Mouse (Mus musculus) C2C12 (cell line): ENCODE measurements around the gene Maml1. TPM values are rescaled to one million over a fixed set of nuclear protein-coding genes. Genes with fewer than 3 reads are reported as not detected.
"Not testable (repeated sequence)": the region's sequence is repeated elsewhere in the genome, so short reads cannot be mapped to it uniquely, and the experiment has no call there.

Experiments used
- H3K27me3 ChIP-seq: one replicate; pipeline ENCODE4 v1.6.1; 2011; ENCODE audit not compliant: control insufficient read depth, insufficient read depth, insufficient read length
- H3K36me3 ChIP-seq: one replicate; pipeline ENCODE4 v1.6.1; 2011; ENCODE audit not compliant: control insufficient read depth, insufficient read depth
- H3K4me3 ChIP-seq: one replicate; pipeline ENCODE4 v1.5.1; 2011; ENCODE audit warnings: mild to moderate bottlenecking, control low read depth; ENCODE audit not compliant: poor library complexity, insufficient read depth, severe bottlenecking
- H3K79me2 ChIP-seq: one replicate; pipeline ENCODE4 v1.6.1; 2011; ENCODE audit not compliant: control insufficient read depth, insufficient read depth
- H3K79me3 ChIP-seq: one replicate; pipeline ENCODE4 v1.6.1; 2011; ENCODE audit warnings: low read depth, control low read depth
- H3ac ChIP-seq: one replicate; pipeline ENCODE3; 2011; ENCODE audit warnings: low read depth; ENCODE audit not compliant: control insufficient read depth, insufficient read length
- CEBPB ChIP-seq: IDR thresholded peaks from one replicate; pipeline ENCODE4 v1.6.1; 2011; ENCODE audit warnings: low read depth, mild to moderate bottlenecking, control low read depth, moderate library complexity
- CTCF ChIP-seq: IDR thresholded peaks from one replicate; pipeline ENCODE4 v1.5.1; 2011; ENCODE audit not compliant: control insufficient read depth, insufficient read depth, insufficient read length
- FOSL1 ChIP-seq: IDR thresholded peaks from one replicate; pipeline ENCODE4 v1.8.0; 2011; ENCODE audit warnings: mild to moderate bottlenecking, low read length; ENCODE audit not compliant: poor library complexity, insufficient read depth, severe bottlenecking
- MAX ChIP-seq: IDR thresholded peaks from one replicate; pipeline ENCODE4 v1.6.1; 2011; ENCODE audit warnings: mild to moderate bottlenecking, control low read depth
- MYOD1 ChIP-seq: IDR thresholded peaks from one replicate; pipeline ENCODE4 v1.6.1; 2011; ENCODE audit warnings: low read depth; ENCODE audit not compliant: control insufficient read depth, insufficient read length
- MYOG ChIP-seq: IDR thresholded peaks from one replicate; pipeline ENCODE4 v1.6.1; 2011; ENCODE audit not compliant: control insufficient read depth, insufficient read length; ENCODE audit errors: extremely low read depth
- USF1 ChIP-seq: IDR thresholded peaks from one replicate; pipeline ENCODE4 v1.6.1; 2011; ENCODE audit warnings: low read depth, mild to moderate bottlenecking, control low read depth, moderate library complexity
- polyA plus RNA-seq: library from polyadenylated mRNA; unstranded; fragments of >200 nt; fragmentation: generic; extraction: Trizol; gene quantifications from one replicate; pipeline ENCODE4 v1.2.1, GENCODE M21; 2012; ENCODE audit warnings: missing spikeins

The Maml1 gene
- polyA plus RNA-seq, 1 experiment: 14.8 TPM

DNA sequence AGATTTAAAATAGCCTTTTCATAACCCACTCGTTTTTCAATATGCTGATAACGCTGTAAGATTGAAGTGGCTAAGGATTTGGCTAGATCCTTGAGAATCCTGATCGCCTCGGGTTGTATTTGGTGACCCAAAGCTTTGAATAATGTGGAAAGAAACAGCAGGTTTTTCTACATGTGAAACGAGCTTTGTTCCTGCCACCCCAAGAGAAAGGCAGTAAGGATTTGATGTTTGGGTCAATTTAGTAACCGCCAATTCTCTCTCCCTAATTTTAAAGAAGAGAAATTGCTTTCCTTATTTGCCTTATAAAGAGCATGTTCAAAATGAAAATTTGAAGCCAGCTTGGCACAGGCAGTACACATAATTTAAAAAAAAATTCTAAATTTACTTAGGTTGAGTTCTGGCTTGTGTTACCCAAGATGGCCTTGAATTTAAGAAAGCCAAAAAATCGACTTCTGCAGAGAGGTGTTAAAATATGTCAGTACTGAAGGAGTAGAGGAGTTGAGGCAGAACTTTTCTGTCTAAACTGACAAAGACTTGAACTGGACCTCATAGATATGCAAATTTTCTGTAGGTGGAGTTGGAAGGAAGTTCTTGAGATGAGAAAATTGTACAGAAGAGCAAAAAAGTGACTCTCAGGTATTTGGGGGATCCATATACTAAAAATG is 34.3 kb upstream of the Maml1 start:
- H3K79me2 ChIP-seq: peaks cover 40% of the 10 kb centered on the region
- TF ChIP-seq CTCF (no peak), USF1 (no peak), MYOG (no peak)
- H3ac ChIP-seq: peak overlapping the region; percentile 89
- H3K79me3 ChIP-seq: peaks cover 38% of the 10 kb centered on the region
- H3K36me3 ChIP-seq: peaks cover 5% of the 10 kb centered on the region
- peak overlapping the region; percentile 45 for H3K4me3 ChIP-seq
- no peaks in the 10 kb centered on the region for H3K27me3 ChIP-seq

DNA sequence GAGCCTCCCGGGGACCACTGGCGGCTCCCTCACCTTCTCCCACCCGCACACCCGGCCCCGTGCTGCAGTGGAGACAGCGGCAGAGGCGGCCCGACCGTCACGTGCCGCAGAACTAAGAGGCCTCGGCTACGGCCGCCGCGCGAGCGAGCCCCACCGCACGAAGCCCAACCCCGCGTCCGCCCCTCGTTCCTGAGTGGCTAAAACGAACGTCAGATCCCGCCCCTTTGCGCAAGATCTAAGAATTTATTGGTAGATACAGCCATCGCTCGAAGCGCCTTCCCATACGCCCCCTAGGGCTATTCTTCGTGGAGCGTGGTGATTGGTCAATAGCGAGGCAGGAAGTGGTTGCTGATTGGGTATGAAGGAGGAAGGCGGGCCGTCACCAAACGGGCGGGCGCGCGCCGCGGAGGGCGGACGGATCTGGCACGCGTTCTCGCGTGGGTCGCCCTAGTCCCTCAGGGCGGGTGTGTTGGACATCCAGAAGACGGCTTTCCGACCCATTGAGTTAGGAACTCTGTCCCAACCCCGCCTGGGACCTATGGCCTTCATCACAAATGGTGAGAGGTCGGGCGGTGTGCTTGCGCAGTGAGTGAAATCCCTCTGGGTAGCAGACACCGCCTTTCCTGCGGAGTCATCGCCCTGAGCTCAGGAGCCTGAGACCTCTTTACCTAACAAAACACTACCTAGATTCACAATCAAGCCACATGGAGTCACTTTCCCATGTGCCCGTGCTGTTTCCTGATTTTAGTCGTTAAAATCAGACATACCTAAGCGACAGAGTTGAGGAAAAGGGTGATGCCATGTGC is 33.6 kb upstream of the Maml1 start, which contains the start of gene Canx:
TSS of gene Canx (minus strand) at position 178 of the 806 bp plus-strand sequence.
- H3K4me3 ChIP-seq: peak within 1 kb of the TSS; percentile 95
- TF ChIP-seq CEBPB (peak; percentile 40), USF1 (peak; percentile 73), MYOD1 (no peak), MYOG (no peak), MAX (peak; percentile 82), CTCF (no peak), FOSL1 (no peak)

DNA sequence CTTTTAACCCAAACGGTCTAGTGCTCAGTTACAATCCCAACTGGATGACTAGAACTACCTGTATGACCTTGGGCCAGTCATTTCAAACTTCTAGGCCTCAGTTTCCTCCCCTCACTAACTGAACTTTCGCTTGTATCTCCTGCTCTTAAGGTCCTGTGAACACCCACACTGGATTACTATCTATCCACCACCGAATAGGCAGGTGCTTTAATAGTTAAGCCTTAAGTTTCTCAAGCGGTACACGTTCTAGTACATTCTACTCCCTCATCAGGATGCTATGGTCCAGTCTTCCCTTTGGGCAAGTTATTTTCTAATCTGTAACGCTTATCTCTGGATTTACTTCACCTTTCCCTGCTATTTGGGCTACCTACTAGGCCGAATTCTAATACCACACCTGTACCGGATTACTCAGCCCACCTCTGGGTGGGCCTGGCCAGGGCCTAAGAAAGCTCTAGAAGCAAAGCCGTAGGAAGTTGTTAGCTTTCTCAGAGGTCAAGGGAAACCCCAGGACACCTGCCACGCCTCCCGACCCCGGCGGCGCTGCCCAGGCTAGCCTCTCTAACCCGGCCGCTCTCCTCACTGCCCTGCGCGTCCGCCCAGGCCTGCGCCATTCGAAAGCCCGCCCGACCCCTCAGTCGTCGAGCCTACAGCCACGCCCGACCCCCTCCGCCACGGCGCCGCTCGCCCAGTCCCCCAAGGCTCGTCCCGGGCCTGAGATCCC is 32.8 kb upstream of the Maml1 start:
- H3K79me3 ChIP-seq: peaks cover 53% of the 10 kb centered on the region
- peaks cover 56% of the 10 kb centered on the region for H3K79me2 ChIP-seq
- TF ChIP-seq MAX (no peak), MYOD1 (no peak), MYOG (no peak), USF1 (no peak), FOSL1 (no peak), CEBPB (no peak), CTCF (no peak)
- peak overlapping the region; percentile 98 for H3ac ChIP-seq
- H3K27me3 ChIP-seq: no peaks in the 10 kb centered on the region
- peak overlapping the region; percentile 95 for H3K4me3 ChIP-seq
- peaks cover 17% of the 10 kb centered on the region for H3K36me3 ChIP-seq

More for the DNA sequence above, 33.6 kb upstream of the Maml1 start, which contains the start of gene Canx:
- Histone ChIP-seq H3K27me3 (no peaks in the 10 kb centered on the region), H3K79me3 (peaks cover 45% of the 10 kb centered on the region), H3K79me2 (peaks cover 48% of the 10 kb centered on the region), H3K36me3 (peaks cover 9% of the 10 kb centered on the region), H3ac (peak within 1 kb of the TSS; percentile 98)

DNA sequence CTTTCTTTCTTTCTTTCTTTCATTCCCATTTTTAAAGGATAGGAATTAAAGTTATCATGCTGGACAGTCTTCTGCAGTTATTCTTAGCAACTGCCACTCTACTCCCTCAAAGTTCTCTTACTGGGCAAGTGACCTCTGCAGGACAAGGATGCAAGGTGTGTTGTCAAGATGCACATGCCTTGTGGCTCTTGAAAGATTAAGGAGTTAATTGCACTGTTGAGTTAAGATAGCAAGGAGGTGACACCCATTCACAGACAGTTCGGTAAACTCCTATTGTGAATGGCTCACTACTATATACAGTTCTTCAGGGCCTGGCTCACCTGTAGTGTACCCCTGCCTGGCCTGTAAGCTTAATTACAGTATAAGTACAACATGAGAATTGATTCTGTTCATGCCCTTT is 31.7 kb upstream of the Maml1 start:
- Histone ChIP-seq H3K79me2 (peaks cover 66% of the 10 kb centered on the region), H3K36me3 (peaks cover 28% of the 10 kb centered on the region), H3K27me3 (no peaks in the 10 kb centered on the region), H3ac (peak overlapping the region; percentile 18), H3K79me3 (peaks cover 64% of the 10 kb centered on the region), H3K4me3 (peak overlapping the region; percentile 95)
- TF ChIP-seq MYOD1 (no peak), USF1 (no peak), MYOG (no peak), FOSL1 (no peak), MAX (no peak), CTCF (no peak), CEBPB (no peak)

DNA sequence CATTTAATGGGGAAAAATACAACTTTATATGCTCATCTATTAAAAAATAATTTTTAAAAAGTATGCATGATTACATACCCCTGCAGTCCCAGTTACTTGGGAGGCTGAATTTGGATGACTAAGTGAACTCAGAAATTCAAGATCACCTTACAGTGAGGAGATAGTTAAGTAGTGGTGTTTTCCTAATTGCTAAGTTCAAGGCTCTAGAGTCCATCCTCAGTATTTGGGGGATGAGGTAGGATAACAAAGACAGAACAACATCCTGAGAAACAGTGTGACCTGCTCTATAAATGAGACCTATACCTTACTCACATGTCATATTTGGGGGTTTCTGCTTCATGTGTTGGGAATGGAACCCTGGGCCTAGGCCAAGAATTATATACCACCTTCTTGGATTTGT is 30.2 kb upstream of the Maml1 start:
- H3K4me3 ChIP-seq: no peak overlapping the region
- H3K79me2 ChIP-seq: peaks cover 81% of the 10 kb centered on the region
- TF ChIP-seq CTCF (no peak), USF1 (no peak)
- H3ac ChIP-seq: no peak overlapping the region
- peaks cover 39% of the 10 kb centered on the region for H3K36me3 ChIP-seq
- H3K79me3 ChIP-seq: peaks cover 76% of the 10 kb centered on the region
- H3K27me3 ChIP-seq: no peaks in the 10 kb centered on the region

DNA sequence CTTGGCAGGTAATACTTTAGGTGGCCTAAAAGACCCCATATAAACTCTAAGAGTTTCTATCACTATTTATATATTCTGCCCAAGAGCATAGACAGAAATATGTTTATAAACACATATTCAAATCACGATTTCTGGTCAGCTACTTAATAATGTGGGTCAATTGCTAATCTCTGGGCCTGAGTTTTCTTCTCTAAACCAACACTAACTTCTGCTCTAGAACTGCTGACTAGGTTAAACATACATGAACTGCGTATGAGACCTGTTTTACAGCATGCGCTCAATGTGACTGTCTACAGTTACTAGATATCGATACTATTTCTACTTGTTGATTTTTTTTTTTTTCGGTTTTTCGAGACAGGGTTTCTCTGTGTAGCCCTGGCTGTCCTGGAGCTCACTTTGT is 29.1 kb upstream of the Maml1 start:
- Histone ChIP-seq H3K79me3 (peaks cover 86% of the 10 kb centered on the region), H3K79me2 (peaks cover 92% of the 10 kb centered on the region), H3ac (no peak overlapping the region), H3K36me3 (peaks cover 49% of the 10 kb centered on the region), H3K27me3 (no peaks in the 10 kb centered on the region), H3K4me3 (no peak overlapping the region)
- TF ChIP-seq MYOG (no peak), MAX (no peak)

DNA sequence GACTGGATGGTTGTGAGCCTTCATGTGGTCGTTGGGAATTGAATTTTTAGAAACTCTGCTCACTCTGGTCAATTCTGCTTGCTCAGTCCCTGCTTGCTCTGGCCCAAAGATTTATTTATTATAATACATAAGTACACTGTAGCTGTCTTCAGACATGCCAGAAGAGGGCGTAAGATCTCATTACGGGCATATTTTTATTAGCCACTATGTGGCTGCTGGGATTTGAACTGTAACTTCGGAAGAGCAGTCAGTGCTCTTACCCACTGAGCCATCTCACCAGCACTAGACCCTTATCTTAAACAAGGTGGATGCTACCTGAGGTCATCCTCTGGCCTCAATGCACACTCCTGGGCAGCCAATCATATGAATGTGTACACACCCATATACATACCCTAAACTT is 27.2 kb upstream of the Maml1 start:
- H3K27me3 ChIP-seq, H3ac ChIP-seq, H3K4me3 ChIP-seq: not testable (repeated sequence)
- H3K79me2 ChIP-seq: peaks cover 100% of the 10 kb centered on the region
- peaks cover 66% of the 10 kb centered on the region for H3K36me3 ChIP-seq
- H3K79me3 ChIP-seq: peaks cover 97% of the 10 kb centered on the region
